Mouse (Mus musculus): Measurements from ENCODE around the gene Dact2. TPM values are rescaled to one million over a fixed set of nuclear protein-coding genes. Genes with fewer than 3 reads are reported as not detected.

The Dact2 gene
- polyA plus RNA-seq (2016; fragmentation: Nextera tagmentation; extraction: Ambion mirVana): 1.7 and 2.4 TPM in 2 replicates

DNA sequence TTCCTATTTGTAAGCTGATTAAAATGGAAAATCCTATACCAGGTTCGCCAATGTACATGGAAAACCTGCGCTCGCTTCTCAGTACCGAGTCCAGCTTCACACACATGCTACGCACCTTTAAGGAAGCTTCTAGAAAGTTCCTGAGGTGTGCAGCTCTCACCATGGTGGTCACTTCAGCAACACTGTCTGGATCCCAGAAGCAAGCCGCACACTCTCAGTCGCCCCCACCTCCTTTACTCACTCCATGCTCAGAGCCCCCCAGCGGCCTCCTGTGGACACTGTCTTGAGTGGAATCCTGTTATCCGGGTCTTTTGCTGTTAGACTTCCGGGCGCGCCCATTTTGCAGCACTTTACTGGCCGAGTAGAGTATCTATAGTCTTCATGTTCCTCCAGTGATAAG lies at the start of gene Dact2:
Dact2 (minus strand) TSS at position 244 of the 400 bp plus-strand sequence.
- 26% methylated on average over 13 of the region's 13 CpGs for WGBS
- peaks cover 71% of the 10 kb centered on the region for H3K27me3 ChIP-seq (replicated peaks)
- H3K36me3 ChIP-seq: no peaks in the 10 kb centered on the region
- H3K4me1 ChIP-seq (replicated peaks): peaks cover 39% of the 10 kb centered on the region
- peak within 1 kb of the TSS; percentile 80 for H3K4me3 ChIP-seq
- H3K9me3 ChIP-seq (replicated peaks): no peaks in the 10 kb centered on the region
- peak within 1 kb of the TSS; percentile 95 for H3K4me2 ChIP-seq
- no peak for ATAC-seq (ENCODE audit: insufficient number of reproducible peaks, low FRiP score)
- H3K27ac ChIP-seq (ENCODE audit: poor library complexity, severe bottlenecking): peak within 1 kb of the TSS; percentile 68
- H3K9ac ChIP-seq: peak within 1 kb of the TSS; percentile 80

DNA sequence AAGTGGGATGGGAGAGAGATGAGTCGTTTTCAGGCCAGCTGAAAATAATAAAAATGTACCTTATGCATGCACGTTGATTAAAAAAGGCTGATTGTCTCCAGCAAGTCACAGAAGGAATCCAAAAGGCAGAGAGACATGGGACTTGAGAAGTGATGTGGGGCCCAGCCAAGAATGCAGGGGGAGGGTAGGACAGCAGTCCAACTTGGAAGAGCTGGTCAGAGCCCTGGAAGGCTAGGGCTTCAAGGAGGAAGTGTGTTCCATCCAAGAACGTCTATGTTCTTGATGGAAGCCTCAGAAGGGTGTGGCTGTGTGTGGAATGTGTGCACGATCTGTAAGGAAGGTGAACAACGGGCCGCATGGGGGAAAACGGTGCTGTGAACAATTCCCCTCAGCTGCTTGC lies 48.4 kb upstream of the Dact2 start:
- H3K27ac ChIP-seq (ENCODE audit: poor library complexity, severe bottlenecking): no peak overlapping the region
- no peak for ATAC-seq (ENCODE audit: insufficient number of reproducible peaks, low FRiP score)
- no peaks in the 10 kb centered on the region for H3K9me3 ChIP-seq (replicated peaks)
- peaks cover 71% of the 10 kb centered on the region for H3K27me3 ChIP-seq (replicated peaks)
- no peaks in the 10 kb centered on the region for H3K36me3 ChIP-seq
- no peak overlapping the region for H3K4me3 ChIP-seq
- H3K9ac ChIP-seq: no peak overlapping the region
- H3K4me2 ChIP-seq: no peak overlapping the region
- 58% methylated on average over 7 of the region's 7 CpGs for WGBS
- H3K4me1 ChIP-seq (replicated peaks): peaks cover 15% of the 10 kb centered on the region

DNA sequence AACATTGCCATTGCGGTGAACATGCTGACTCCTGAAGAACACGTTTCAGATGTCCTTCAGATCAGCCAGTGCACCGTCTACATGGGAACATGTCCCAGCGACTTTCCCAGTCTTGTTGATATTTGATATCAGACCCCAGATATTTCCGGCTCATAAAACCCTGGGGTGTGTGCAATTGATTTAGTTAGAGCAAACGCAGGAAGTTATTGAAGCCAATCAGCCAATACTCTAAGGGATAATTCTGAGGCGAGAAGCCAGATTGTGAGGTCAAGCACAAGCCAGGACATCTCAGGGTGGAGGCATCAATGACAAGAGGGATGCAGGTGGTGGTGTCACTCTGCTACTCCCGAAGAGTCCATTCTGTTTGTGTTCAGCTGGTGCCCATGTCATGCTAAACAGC lies 46.3 kb upstream of the Dact2 start:
- Histone ChIP-seq H3K4me2 (no peak overlapping the region), H3K27me3 (replicated peaks) (peaks cover 70% of the 10 kb centered on the region), H3K36me3 (no peaks in the 10 kb centered on the region), H3K4me3 (no peak overlapping the region), H3K9me3 (replicated peaks) (no peaks in the 10 kb centered on the region), H3K9ac (no peak overlapping the region), H3K27ac (ENCODE audit: poor library complexity, severe bottlenecking) (no peak overlapping the region), H3K4me1 (replicated peaks) (peaks cover 15% of the 10 kb centered on the region)
- WGBS: 80% methylated on average over 8 of the region's 8 CpGs
- no peak for ATAC-seq (ENCODE audit: insufficient number of reproducible peaks, low FRiP score)

DNA sequence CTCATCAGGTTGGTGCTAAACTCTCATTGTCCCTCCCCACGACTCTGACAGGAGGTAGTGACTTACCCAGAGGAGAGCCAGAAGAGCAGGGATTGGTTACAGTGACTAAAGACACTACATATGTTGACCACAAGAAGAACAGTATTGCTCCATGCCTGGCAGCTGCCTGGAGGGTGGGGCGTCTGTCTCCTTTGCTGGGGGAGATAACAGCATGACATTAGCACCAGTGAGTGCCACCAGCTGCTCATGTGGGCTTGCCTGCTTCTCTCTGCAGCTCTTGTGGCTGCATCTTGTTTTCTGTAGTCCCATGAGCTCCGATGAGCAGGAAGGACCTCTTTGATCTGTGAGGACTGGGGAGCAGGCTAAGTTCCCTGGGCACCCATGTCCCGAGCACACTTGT lies 45.5 kb upstream of the Dact2 start:
- Histone ChIP-seq H3K36me3 (no peaks in the 10 kb centered on the region), H3K9ac (no peak overlapping the region), H3K27ac (ENCODE audit: poor library complexity, severe bottlenecking) (no peak overlapping the region), H3K4me2 (no peak overlapping the region), H3K27me3 (replicated peaks) (peaks cover 70% of the 10 kb centered on the region), H3K9me3 (replicated peaks) (no peaks in the 10 kb centered on the region), H3K4me3 (no peak overlapping the region), H3K4me1 (replicated peaks) (peaks cover 12% of the 10 kb centered on the region)
- no peak for ATAC-seq (ENCODE audit: insufficient number of reproducible peaks, low FRiP score)
- 23% methylated on average over 4 of the region's 4 CpGs for WGBS

DNA sequence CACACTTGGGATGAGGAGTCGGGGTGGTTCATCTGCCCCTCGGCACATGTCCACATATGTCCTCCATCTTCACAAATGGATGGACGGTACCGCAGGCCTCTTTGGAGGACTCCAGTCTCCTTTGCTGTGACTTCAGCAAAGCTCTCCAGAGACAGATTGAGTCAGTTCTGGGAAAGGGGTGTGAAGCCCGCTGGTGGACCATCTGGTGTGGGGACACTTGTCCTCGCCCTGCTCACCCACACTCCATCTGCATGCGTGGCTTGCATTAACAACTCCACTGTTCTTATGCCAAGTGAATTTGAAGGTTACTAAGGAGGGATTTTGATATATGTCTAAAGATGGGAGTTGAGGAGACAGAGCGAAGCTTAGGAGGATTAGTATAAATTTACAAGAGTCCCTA lies 43.8 kb upstream of the Dact2 start:
- Histone ChIP-seq H3K4me3 (no peak overlapping the region), H3K36me3 (no peaks in the 10 kb centered on the region), H3K4me2 (no peak overlapping the region), H3K4me1 (replicated peaks) (peaks cover 4% of the 10 kb centered on the region; the same call in 1 of the 2 replicates), H3K27ac (ENCODE audit: poor library complexity, severe bottlenecking) (no peak overlapping the region), H3K9ac (no peak overlapping the region), H3K27me3 (replicated peaks) (peaks cover 79% of the 10 kb centered on the region), H3K9me3 (replicated peaks) (no peaks in the 10 kb centered on the region)
- WGBS: 83% methylated on average over 8 of the region's 8 CpGs
- no peak for ATAC-seq (ENCODE audit: insufficient number of reproducible peaks, low FRiP score)

DNA sequence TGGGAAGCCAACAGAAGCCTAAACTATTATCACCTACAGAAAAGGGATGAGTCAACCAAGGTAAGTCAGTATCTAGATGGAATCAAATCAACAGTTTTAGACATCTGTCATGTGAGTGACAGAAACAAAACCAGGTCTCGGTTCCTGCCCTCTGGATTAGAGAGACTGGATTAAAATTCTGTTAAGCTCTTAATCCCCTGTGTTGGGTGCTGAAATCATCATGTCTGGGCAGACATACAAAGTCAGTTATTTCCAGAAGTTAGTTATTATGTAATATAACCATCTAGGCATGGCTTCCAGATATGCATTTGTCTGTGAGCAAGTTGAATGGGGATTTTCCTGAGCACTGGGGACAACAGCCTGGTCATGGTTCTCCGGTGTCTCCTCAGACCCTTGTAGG lies 42.2 kb upstream of the Dact2 start:
- H3K9me3 ChIP-seq (replicated peaks): no peaks in the 10 kb centered on the region
- H3K4me3 ChIP-seq: no peak overlapping the region
- H3K27ac ChIP-seq (ENCODE audit: poor library complexity, severe bottlenecking): no peak overlapping the region
- no peaks in the 10 kb centered on the region for H3K36me3 ChIP-seq
- 82% methylated on average over 2 of the region's 2 CpGs for WGBS
- no peak for ATAC-seq (ENCODE audit: insufficient number of reproducible peaks, low FRiP score)
- H3K4me2 ChIP-seq: no peak overlapping the region
- H3K9ac ChIP-seq: no peak overlapping the region
- peaks cover 4% of the 10 kb centered on the region; the same call in 1 of the 2 replicates for H3K4me1 ChIP-seq (replicated peaks)
- peaks cover 68% of the 10 kb centered on the region for H3K27me3 ChIP-seq (replicated peaks)

DNA sequence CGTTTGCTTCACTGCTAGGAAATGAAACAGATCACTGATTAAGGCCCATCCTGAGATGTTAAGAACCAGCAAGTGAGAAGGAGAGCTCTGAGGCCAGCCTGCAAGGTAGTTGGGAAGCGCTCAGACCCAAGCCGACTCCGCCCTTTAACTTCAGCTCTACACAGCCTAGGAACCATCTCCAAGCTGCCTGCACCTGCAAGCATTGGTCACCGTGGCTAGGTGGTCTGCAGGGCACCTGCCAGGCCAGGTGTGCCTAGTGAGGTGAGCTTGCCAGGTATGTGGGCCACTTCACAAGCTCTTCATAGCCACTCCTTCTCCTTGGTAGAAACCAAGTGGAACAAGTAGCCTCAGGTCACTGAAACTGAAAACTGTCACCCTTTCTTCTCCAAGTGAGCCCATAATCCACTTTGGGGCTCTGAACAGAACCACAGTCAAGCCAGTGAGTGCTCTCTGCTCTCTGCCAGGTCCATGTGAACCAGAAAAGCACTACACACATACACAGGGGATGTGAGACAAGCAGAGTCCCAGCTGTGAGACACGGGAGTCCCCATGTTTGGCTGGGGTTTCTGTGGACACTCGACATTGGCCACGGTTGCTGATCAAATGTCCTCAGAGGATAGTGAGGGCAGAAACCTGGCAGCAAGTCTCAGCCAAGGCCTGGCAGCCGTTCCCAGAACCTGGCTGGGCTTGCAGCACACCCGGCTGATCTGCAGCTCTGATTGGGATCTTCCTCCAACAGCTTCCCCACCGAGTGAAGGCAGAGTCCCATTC lies 40.3 kb upstream of the Dact2 start:
- Histone ChIP-seq H3K4me1 (replicated peaks) (no peaks in the 10 kb centered on the region), H3K27ac (ENCODE audit: poor library complexity, severe bottlenecking) (no peak overlapping the region), H3K4me3 (no peak overlapping the region), H3K9ac (no peak overlapping the region), H3K4me2 (no peak overlapping the region), H3K36me3 (no peaks in the 10 kb centered on the region), H3K27me3 (replicated peaks) (peaks cover 58% of the 10 kb centered on the region), H3K9me3 (replicated peaks) (no peaks in the 10 kb centered on the region)
- WGBS: 59% methylated on average over 11 of the region's 11 CpGs
- ATAC-seq (ENCODE audit: insufficient number of reproducible peaks, low FRiP score): no peak

DNA sequence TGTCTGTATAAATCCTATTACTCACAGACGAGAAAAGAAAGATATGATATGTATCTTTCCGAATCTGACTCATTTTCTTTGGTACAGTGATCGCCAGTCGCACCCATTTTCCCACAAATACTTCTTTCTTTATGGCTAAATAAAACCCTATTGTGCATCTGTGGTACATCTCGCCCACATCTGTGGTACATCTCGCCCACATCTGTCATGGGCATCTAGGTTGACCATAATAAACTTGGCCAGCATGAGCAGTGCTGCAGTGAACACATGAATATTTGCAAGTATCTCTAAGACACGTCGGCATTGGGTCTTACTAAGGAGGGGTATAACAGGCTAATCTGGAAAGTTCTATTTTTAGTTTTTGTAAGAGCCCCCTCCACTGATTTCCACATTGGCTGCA lies 38.5 kb upstream of the Dact2 start:
- H3K9ac ChIP-seq: no peak overlapping the region
- H3K4me1 ChIP-seq (replicated peaks): no peaks in the 10 kb centered on the region
- WGBS: 72% methylated on average over 8 of the region's 8 CpGs
- peaks cover 62% of the 10 kb centered on the region for H3K27me3 ChIP-seq (replicated peaks)
- no peak overlapping the region for H3K27ac ChIP-seq (ENCODE audit: poor library complexity, severe bottlenecking)
- H3K9me3 ChIP-seq (replicated peaks): no peaks in the 10 kb centered on the region
- H3K4me2 ChIP-seq: no peak overlapping the region
- no peak overlapping the region for H3K4me3 ChIP-seq
- H3K36me3 ChIP-seq: no peaks in the 10 kb centered on the region
- no peak for ATAC-seq (ENCODE audit: insufficient number of reproducible peaks, low FRiP score)

DNA sequence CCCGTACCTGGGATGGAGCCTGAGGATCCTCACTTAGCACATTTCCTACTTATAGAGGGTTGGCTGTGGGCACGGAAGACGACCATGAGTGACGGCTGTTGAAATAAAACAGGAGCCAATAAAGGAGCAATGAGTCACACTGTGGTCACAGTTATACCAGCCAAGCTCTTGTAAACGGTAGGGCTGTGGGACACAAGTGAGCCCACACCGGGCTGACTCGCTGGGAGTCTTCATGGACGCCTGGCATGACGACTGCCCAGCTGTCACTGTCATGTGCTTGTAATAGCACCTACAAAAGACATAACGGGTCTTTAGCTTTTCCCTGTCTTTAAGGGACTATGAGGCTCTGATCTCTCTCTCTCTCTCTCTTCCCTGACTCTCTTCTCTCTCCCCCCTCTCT lies 35.9 kb upstream of the Dact2 start:
- Histone ChIP-seq H3K4me3 (no peak overlapping the region), H3K36me3 (no peaks in the 10 kb centered on the region), H3K4me2 (no peak overlapping the region), H3K27ac (ENCODE audit: poor library complexity, severe bottlenecking) (no peak overlapping the region), H3K27me3 (replicated peaks) (peaks cover 72% of the 10 kb centered on the region), H3K9me3 (replicated peaks) (no peaks in the 10 kb centered on the region), H3K4me1 (replicated peaks) (no peaks in the 10 kb centered on the region), H3K9ac (no peak overlapping the region)
- 61% methylated on average over 10 of the region's 10 CpGs for WGBS
- no peak for ATAC-seq (ENCODE audit: insufficient number of reproducible peaks, low FRiP score)

DNA sequence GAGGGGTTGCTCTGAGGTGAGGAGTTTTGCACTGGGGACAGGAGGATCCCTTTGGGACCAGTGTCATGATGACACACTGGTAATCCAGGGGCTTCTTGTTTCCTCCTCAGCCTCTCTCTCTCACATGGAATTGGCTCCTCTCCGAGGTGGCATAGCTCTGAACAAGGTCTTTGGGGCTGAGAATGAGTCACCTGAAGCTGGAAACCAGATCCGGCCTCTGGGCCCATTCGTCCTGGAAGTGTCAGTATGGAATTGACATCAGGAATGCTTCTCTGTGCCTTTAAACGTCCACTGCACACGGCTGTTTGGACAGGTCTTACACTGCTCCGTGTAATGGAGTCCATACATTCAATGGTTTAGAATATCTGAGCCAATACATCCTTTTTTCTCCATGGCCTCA lies 33.0 kb upstream of the Dact2 start:
- no peaks in the 10 kb centered on the region for H3K36me3 ChIP-seq
- H3K27ac ChIP-seq (ENCODE audit: poor library complexity, severe bottlenecking): no peak overlapping the region
- H3K4me3 ChIP-seq: no peak overlapping the region
- H3K4me2 ChIP-seq: no peak overlapping the region
- ATAC-seq (ENCODE audit: insufficient number of reproducible peaks, low FRiP score): no peak
- 62% methylated on average over 6 of the region's 6 CpGs for WGBS
- H3K9ac ChIP-seq: no peak overlapping the region
- peaks cover 78% of the 10 kb centered on the region for H3K27me3 ChIP-seq (replicated peaks)
- no peaks in the 10 kb centered on the region for H3K4me1 ChIP-seq (replicated peaks)
- H3K9me3 ChIP-seq (replicated peaks): no peaks in the 10 kb centered on the region

DNA sequence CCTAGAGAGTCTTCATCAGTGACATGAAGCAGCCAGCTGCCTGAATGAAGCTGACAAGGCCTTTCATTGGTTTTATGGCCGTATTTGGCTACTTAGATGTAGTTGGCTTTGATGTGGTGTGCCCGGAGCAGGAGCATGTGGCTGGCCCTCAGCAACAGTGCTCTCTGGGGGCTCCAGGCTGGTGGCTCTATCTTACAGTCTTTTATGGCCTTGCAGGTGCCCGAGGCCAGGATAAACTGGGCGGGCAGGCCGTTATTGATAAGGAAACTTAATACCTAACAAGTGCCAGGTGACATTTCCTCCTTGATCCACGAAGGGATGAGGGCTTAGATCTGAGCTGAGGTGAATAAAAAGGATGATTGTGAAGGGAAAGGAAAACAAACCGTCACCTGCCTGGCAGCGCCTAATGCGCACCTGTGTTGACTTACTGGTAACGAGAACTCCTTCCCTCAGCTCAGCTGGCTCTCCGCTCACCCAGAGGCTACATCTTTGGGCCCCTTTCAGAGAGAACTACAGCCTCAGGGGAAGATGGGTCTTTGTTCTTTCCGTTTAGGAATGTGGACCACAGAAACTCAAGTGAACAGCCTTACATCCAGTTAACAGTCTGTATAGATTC lies 30.8 kb upstream of the Dact2 start:
- peaks cover 98% of the 10 kb centered on the region for H3K27me3 ChIP-seq (replicated peaks)
- 65% methylated on average over 12 of the region's 12 CpGs for WGBS

More for the DNA sequence above, 30.8 kb upstream of the Dact2 start:
- no peak overlapping the region for H3K9ac ChIP-seq
- no peaks in the 10 kb centered on the region for H3K9me3 ChIP-seq (replicated peaks)
- no peak for ATAC-seq (ENCODE audit: insufficient number of reproducible peaks, low FRiP score)
- H3K27ac ChIP-seq (ENCODE audit: poor library complexity, severe bottlenecking): no peak overlapping the region
- no peaks in the 10 kb centered on the region for H3K36me3 ChIP-seq
- H3K4me1 ChIP-seq (replicated peaks): no peaks in the 10 kb centered on the region
- no peak overlapping the region for H3K4me2 ChIP-seq
- no peak overlapping the region for H3K4me3 ChIP-seq

All from heart, embryonic 12.5 days (tissue).